Mouse (Mus musculus) regulatory T cell (primary cell): ENCODE measurements at regions not wholly inside any gene's neighbourhood (a gene's known extent, or its start where the extent isn't known, plus 50 kb on each side); places are given as distances from the start of the nearest gene placed in this dataset.

ENCODE experiments used
- in situ Hi-C: fragments of 300-600 bp; cut with MboI, MseI; formaldehyde crosslinking; loops from one replicate; pipeline ENCODE4 v1.15.1; 2025; ENCODE audit warnings: high pct_unique_total_duplicates

- in situ Hi-C loops, result no loop called here
Measured at GRCm38 (mm10) chr12:118659240-118660120, 186.6 kb upstream of the Sp8 start.

DNA sequence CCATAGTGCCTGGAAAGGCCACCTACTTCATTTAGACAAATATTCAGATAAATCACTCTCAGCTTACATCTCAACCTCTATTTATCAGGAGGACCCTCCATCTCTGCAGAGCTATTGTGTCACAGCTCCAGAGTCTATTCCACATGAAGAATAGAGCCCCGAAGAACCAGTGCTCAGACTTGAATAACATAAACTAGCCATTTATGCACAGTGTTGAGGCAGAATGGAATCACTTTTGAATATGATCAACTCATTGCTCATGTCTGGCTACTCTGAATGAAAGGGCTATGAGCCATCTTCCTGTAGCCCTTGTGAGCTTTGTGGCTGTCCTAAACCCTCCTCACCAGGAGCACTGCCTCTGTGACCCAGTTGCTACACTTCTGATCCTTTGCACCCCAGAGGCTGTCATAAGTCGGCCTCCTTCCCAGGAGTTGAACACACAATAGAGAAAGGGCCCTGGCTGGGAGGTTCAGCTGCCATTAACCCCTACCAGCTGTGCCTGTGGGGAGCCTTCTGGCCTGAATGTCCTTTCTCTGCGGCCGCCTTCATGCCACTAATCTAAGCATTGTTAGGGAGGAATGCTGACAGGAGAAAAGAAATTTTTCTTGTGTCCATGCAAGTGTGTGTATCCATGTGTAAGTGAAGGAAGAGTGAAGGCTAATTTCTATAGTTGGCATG, 195.5 kb upstream of the Sp8 start:
- in situ Hi-C loops, result no loop called here

DNA sequence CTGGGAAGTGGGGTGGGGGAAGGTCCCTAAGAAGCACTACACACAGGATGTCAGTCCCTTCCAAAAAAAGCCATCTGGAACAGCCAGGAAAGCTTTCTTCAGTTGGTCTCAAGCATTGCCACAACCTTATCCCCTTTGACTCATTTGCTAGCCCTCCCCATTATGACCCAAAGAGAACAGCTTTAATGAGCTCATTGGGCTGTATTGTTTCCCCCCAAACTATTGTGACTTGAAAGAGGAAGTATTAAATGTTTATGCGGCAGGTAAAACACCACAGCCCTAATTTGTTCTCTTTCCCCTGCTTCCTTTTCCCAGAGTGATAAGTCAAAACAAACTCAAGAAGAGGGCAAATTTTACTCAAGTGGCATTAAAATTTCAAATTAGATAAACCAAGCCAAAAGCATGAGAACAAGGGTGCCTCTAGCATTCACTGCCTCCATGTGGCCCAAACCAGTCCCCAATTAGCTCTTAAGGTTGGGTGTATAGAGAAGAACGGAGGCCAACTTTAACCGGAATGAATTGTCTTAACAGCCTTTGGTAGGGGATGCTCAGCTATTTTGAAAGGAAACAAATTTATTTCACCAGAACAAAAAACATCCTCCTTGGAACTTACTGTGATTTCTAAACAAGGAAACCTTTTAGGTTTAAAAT, 196.7 kb upstream of the Sp8 start:
- in situ Hi-C loops, result no loop called here

DNA sequence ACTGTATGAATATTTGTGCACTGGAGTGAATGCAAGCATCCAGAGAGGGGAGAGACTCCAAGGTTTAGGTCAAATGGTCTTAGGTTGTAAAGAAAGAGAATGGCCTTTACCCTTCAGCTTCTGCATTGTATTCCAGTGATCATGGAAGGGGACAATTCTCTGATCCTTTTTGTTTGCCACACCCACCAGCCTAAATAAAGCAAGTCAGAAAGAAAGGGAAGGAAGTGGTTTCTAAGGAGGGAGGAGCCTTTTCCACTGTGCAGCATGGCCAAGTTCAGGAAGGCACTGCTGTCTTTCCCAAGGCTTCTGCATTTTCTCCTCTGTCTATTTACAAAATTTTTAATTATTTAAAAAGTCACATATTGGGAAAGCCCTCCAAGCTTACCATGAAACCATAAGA, 197.5 kb upstream of the Sp8 start:
- in situ Hi-C loops, result no loop called here

DNA sequence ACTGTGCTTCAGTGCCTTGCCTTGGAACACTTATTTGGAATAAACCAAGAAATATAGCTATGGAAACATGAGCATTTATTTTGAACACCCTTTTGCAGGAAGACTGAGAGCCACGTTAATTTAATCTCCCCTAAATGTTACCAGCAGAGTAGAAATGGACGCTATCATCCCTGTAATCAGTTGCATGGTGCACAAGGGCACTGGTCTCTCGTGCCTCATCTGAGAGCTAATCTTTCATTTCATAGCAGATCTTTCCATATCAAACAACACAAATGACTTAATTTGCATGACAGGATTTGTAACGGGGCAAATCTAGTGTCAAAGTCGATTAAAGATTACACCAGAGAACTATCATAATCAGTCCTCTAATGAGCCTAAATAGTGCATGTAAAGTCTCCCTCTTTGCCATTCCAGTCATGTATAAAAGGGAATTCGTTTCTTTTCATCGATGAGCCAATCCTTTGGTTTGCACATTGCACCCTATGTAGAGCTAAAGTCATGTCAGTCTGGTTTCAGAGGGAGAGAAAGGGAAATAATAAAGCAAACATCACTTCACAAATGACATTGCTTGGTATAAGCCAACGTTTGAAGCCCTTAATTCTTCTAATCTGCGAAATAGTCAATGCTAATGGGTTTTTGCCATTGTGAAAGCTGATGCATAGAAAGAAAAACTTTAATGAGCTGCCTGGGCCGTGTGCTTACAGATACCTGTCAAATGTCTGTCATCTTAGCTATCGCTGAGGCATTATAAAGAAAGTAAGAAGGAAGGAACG, 198.7 kb upstream of the Sp8 start:
- in situ Hi-C loops, result no loop called here

GRCm38 (mm10) chr12:118640925-118641324, 205.2 kb upstream of the Sp8 start:
- in situ Hi-C loops, result no loop called here

- in situ Hi-C loops, result no loop called here
Measured at GRCm38 (mm10) chr12:118637214-118637613, 208.9 kb upstream of the Sp8 start.

- in situ Hi-C loops, result no loop called here
Measured at GRCm38 (mm10) chr12:118635456-118635855, 210.7 kb upstream of the Sp8 start.

DNA sequence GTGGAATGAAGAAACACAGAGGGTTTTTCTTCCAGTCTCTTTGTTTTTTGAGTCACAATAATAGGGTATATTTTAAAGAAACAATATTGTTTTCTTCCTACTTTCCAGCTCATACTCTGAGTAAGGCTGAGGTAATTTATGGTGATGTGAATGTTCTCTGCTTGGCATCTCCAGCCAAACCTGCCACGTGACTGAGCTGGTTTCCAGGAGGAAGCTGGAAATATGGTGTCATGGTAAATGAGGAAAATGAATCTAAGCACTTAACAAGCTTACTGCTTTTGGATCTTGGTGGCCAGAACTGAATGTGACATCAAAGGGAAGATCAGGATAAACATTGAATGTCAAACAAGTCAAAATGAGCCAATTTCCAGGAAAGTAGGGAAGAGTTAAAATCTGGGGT, 215.8 kb upstream of the Sp8 start:
- in situ Hi-C loops, result no loop called here

GRCm38 (mm10) chr12:118621697-118622485, 224.2 kb upstream of the Sp8 start:
- in situ Hi-C loops, result no loop called here

DNA sequence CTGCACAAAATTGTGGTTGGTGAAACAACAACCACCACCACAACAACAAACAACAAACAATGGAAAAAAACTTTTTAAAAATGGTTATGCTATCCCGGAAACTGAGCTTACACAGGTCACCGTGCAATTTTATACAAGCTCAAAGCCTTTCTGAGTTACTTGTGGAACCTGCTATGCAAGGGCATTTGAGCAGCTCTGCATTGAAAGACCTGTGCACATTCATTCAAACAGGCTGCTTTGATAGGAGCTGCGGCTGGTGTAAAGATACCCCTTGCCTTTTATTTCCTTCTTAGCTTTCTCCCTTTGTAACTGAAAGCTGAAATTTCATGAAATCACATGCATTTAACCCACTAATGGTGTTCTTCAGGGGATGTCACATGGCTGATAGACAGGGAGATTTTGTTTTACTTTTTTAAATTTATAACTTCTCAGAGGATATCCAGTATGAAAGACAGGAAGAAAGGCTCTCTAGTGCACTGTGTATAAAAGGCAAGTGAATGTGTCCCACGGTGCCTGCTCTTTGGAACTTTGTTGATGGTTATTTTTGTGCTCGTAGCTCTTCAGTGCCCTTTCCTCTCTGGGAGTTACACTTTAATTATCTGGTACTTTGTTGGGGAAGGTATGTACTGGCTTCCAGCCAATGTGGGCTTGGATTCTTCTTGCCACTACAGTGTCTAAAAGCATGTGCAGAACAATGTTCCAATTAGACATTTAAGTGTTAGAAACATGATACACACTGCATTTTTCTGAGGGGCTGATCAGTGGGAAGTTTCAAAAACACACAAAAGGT, 225.1 kb upstream of the Sp8 start:
- in situ Hi-C loops, result no loop called here

DNA sequence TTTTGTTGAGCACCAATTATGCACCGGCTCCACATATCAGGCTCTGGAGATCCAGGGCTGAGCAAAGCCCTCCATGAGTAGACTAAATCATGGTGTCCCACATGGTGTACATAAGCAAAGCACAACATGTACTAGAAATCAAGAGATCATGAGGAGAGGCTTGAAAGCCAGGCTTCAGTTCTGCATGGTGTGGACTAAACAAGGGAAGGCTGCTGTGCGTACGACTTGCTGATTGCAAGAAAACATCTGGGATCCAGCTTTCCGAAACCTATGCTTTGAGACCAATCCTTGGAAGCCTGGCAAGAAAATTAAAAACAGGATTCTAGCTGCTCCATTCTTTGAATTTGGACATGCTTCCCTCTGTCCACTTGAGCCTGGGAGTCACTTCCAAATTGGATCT, 249.1 kb upstream of the Sp8 start:
- in situ Hi-C loops, result no loop called here

GRCm38 (mm10) chr12:118594781-118595574, 251.2 kb upstream of the Sp8 start:
- in situ Hi-C loops, result no loop called here

GRCm38 (mm10) chr12:118583829-118584628, 262.1 kb upstream of the Sp8 start:
- in situ Hi-C loops, result no loop called here

GRCm38 (mm10) chr12:118569811-118570210, 268.6 kb upstream of the Sp4 start:
- in situ Hi-C loops, result no loop called here

DNA sequence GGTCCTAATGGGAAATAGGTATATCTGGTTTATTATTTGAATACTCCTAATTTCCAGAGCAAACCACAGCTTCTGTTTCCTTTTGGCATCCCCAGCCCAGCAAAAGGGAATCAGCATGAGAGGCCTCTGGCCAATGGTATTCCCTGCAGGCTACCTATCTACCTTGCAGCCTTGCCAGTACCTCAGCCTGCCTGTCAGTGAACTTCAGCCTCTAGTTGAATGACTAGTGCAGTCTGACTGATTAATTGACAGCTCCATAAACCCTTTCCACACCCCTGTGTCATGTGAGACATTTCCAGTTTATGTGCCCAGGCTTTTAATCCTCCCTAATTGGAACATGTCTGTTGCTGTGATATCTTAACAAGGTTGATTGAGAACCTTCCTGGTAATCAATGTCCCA, 265.4 kb upstream of the Sp4 start:
- in situ Hi-C loops, result no loop called here

DNA sequence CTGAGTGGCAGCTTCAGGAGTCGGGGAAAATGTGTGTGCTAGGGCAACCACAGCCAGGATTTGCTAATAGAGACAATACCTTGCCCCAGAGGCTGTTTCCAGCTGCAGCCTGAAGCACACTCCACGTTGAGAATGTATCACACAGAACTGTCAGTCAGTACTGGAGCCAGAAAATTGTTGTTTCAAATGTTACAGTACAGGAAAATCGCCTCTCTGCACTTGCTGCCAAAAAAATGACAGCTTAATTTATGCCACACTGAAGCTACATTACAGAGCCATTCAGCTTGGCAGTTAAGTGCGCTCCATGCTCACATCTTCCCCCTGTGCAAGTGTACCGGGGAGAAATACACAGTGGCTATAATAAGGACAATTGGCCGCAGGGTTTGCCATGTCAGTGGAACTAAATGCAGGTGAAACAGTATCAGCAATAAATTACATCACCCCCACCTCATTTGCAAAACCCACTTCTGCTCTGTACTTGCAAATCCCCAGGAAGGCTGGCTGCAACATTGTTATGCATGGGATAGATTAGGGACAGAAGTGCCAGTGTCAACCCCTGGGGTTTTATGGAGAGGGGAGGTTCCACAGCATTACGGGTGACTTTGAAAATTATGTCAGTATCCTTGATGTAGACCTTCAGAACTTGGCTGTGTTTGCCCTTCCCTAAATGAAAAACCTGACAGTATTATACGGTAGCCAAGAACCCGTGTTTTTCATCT, 263.3 kb upstream of the Sp4 start:
- in situ Hi-C loops, result no loop called here

DNA sequence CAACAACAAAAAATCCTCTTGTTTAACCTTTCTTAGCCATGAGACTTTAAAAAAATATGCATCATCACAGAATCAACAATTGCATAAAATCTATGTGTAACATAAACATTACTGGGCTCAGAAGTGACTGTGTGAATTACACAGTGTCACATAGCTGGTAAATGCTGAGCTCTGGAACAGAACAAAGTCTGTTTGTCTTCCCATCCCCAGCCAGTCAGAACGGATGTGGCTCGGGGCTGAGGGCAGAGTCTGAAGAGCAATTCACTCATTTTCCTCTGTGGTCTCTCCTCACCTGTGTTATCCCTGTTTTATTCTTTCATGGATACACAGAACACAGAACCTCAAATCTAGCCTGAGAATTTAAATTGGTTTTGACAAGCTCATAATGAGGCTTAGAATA, 261.0 kb upstream of the Sp4 start:
- in situ Hi-C loops, result no loop called here
